ENCODE assay signal across 18 mouse cellular contexts in genomic region chr3:121509141-121509540, GRCm38 (mm10). TPM values are rescaled to one million over a fixed set of nuclear protein-coding genes. Genes with fewer than 3 reads are reported as not detected.
DNase-seq lines count a peak whose midpoint lies in the region; ATAC-seq lines count a peak whose summit lies in the region.
"Had no signal": no experiment of that assay in that cellular context is flagged by ENCODE, and none has a peak within 500 bp of the region (broad histone marks: within the 10 kb centered on the region; RNA-seq: fewer than 3 reads in every experiment).

No protein-coding gene starts in this region.

- peak; percentile 52 for DNase-seq in 416B (ENCODE audit: low read depth)
- peak; percentile 48 for DNase-seq in adipocyte (ENCODE audit: low spot score)
- no peak for DNase-seq in cerebellum, adult 9-11 months
- DNase-seq in spleen, postnatal 14 days (ENCODE audit: low spot score in 2 of 2) = no peak
- no peak for DNase-seq in gastrocnemius, postnatal 4 days (ENCODE audit: low spot score in 2 of 2)
- DNase-seq: cerebellum, adult 2 months; lung, postnatal 14 days; right cerebral cortex, postnatal 25 days had no signal

- 31% methylated on average over 5 of the region's 5 CpGs for WGBS in heart, embryonic 11.5 days (ENCODE audit: insufficient replicate concordance)

- H3K36me3 ChIP-seq in heart, embryonic 11.5 days (ENCODE audit: control insufficient read depth, insufficient read depth, low read length) = no peaks in the 10 kb centered on the region
- H3K36me3 ChIP-seq: embryonic facial prominence, embryonic 15.5 days; kidney, embryonic 15.5 days; liver, embryonic 15.5 days; neural tube, embryonic 12.5 days had no signal

- H3K9ac ChIP-seq in heart, embryonic 11.5 days (ENCODE audit: low read depth, low read length) = 0 out of 2 replicates have a peak overlapping the region, but pooled peaks have one; percentile 30
- H3K9ac ChIP-seq: embryonic facial prominence, embryonic 15.5 days; kidney, embryonic 15.5 days; liver, embryonic 15.5 days; neural tube, embryonic 12.5 days had no signal

- H3K27me3 ChIP-seq in heart, embryonic 11.5 days (ENCODE audit: control insufficient read depth, insufficient read depth, low read length) = no peaks in the 10 kb centered on the region
- H3K27me3 ChIP-seq: embryonic facial prominence, embryonic 15.5 days; kidney, embryonic 15.5 days; liver, embryonic 15.5 days; neural tube, embryonic 12.5 days had no signal

- H3K9me3 ChIP-seq in heart, embryonic 11.5 days (replicated peaks; ENCODE audit: control insufficient read depth, low read length) = no peaks in the 10 kb centered on the region
- H3K9me3 ChIP-seq: embryonic facial prominence, embryonic 15.5 days; kidney, embryonic 15.5 days; liver, embryonic 15.5 days; neural tube, embryonic 12.5 days had no signal

- no peak overlapping the region for H3K4me3 ChIP-seq in heart, embryonic 11.5 days (ENCODE audit: low read depth, low read length)
- H3K4me3 ChIP-seq: embryonic facial prominence, embryonic 15.5 days; kidney, embryonic 15.5 days; layer of hippocampus, adult 2 months; liver, embryonic 15.5 days; neural tube, embryonic 12.5 days had no signal

- H3K4me2 ChIP-seq in heart, embryonic 11.5 days = peak overlapping the region; percentile 40
- H3K4me2 ChIP-seq: embryonic facial prominence, embryonic 15.5 days; kidney, embryonic 15.5 days; liver, embryonic 15.5 days; neural tube, embryonic 12.5 days had no signal

- ATAC-seq in heart, embryonic 11.5 days (replicated peaks; ENCODE audit: insufficient number of reproducible peaks, low FRiP score, low TSS enrichment) = no peak
- peak; percentile 76 to 89 for ATAC-seq in hematopoietic stem cell, adult 5-6 weeks (replicated peaks in 1 of 2; ENCODE audit: insufficient read depth in 1 of 2, low FRiP score in 2 of 2, low TSS enrichment in 1 of 2, low read depth in 1 of 2, poor library complexity in 2 of 2, severe bottlenecking in 2 of 2)
- ATAC-seq: midbrain, embryonic 16.5 days had no signal

- peak overlapping the region; percentile 46; the same call in 1 of the 2 replicates for H3K27ac ChIP-seq in heart, embryonic 11.5 days (ENCODE audit: low read depth, low read length)
- H3K27ac ChIP-seq: embryonic facial prominence, embryonic 15.5 days; kidney, embryonic 15.5 days; layer of hippocampus, adult 2 months; liver, embryonic 15.5 days; neural tube, embryonic 12.5 days had no signal

- peaks cover 10% of the 10 kb centered on the region; the same call in 1 of the 2 replicates for H3K4me1 ChIP-seq in heart, embryonic 11.5 days (ENCODE audit: control insufficient read depth, insufficient read depth, low read length)
- H3K4me1 ChIP-seq: neural tube, embryonic 12.5 days had no signal

RNA-seq across cellular contexts. Expression of gene Slc44a3, which starts 23.1 kb away (rescaled TPM):
- 0.83 and 1.1 TPM in 2 replicates for polyA plus RNA-seq in heart, embryonic 11.5 days (2014; fragmentation: Nextera tagmentation; extraction: Ambion mirVana)
- not detected in 2 replicates for total RNA-seq in hematopoietic stem cell, adult 5-6 weeks (2017)
- total RNA-seq in gastrocnemius, postnatal 4 days (2021) = under 1 TPM; 0.76 to 0.88 TPM
- total RNA-seq: gastrocnemius, adult 18-20 months; layer of hippocampus, adult 2 months; left cerebral cortex, adult 18-20 months had no signal

Comparison
In these comparisons a context has a peak if more than half of its experiments do, and no peak if none do; other contexts are left out.
1. DNase-seq: peak in 416B (single experiment) and adipocyte (single experiment); none in cerebellum, adult 9-11 months (single experiment), spleen, postnatal 14 days (0 of 2) and gastrocnemius, postnatal 4 days (0 of 2).